In genomic region chr17:67290662-67291240, GRCm38 (mm10) we compare ENCODE assay signal across 10 mouse cellular contexts.
DNase-seq lines count a peak whose midpoint lies in the region; ATAC-seq lines count a peak whose summit lies in the region.
"Had no signal": no experiment of that assay in that cellular context is flagged by ENCODE, and none has a peak within 500 bp of the region (broad histone marks: within the 10 kb centered on the region; RNA-seq: fewer than 3 reads in every experiment).

No protein-coding gene starts in this region.

- DNase-seq in heart, adult 9 months (ENCODE audit: low spot score in 2 of 2), result no peak
- DNase-seq in embryo, embryonic 10 days (ENCODE audit: low spot score), result peak; percentile 38
- DNase-seq in hindbrain, embryonic 11.5 days (ENCODE audit: low spot score), result peak; percentile 16
- peak; percentile 76 for DNase-seq in midbrain, embryonic 14.5 days
- no peak for DNase-seq in adrenal gland, postnatal 25 days
- DNase-seq in right cerebral cortex, postnatal 25 days, result no peak
- no peak for DNase-seq in ovary, postnatal 14 days (ENCODE audit: low spot score)

- H3K4me1 ChIP-seq in heart, embryonic 14.5 days (ENCODE audit: control insufficient read depth in 2 of 2, insufficient read depth in 2 of 2, low read length in 2 of 2), result peaks cover 4 to 5% of the 10 kb centered on the region in 2 experiments; a peak in 2 of 4 replicates
- no peaks in the 10 kb centered on the region for H3K4me1 ChIP-seq in hindbrain, embryonic 11.5 days (replicated peaks; ENCODE audit: control insufficient read depth, insufficient read depth, low read length)
- peaks cover 3% of the 10 kb centered on the region; the same call in 1 of the 2 replicates for H3K4me1 ChIP-seq in midbrain, embryonic 14.5 days (ENCODE audit: control insufficient read depth, insufficient read depth, low read length)

- no peak overlapping the region for H3K27ac ChIP-seq in heart, embryonic 14.5 days (replicated peaks in 1 of 2; ENCODE audit: control insufficient read depth in 1 of 2, insufficient read depth in 1 of 2, low read depth in 2 of 2, low read length in 2 of 2)
- H3K27ac ChIP-seq in hindbrain, embryonic 11.5 days (ENCODE audit: low read depth, low read length), result no peak overlapping the region; the same call in 1 of the 2 replicates
- H3K27ac ChIP-seq in midbrain, embryonic 14.5 days (replicated peaks; ENCODE audit: low read depth, low read length), result peak overlapping the region; percentile 42

- H3K4me2 ChIP-seq in heart, embryonic 14.5 days (ENCODE audit: low read length), result peak overlapping the region; percentile 51
- H3K4me2 ChIP-seq in hindbrain, embryonic 11.5 days (replicated peaks; ENCODE audit: low read depth, low read length), result peak overlapping the region; percentile 11
- peak overlapping the region; percentile 47 for H3K4me2 ChIP-seq in midbrain, embryonic 14.5 days (ENCODE audit: low read length)

- no peak overlapping the region for H3K9ac ChIP-seq in heart, embryonic 14.5 days (ENCODE audit: low read length)
- H3K9ac ChIP-seq in hindbrain, embryonic 11.5 days (ENCODE audit: low read depth, low read length), result no peak overlapping the region
- H3K9ac ChIP-seq in midbrain, embryonic 14.5 days (replicated peaks; ENCODE audit: low read length), result no peak overlapping the region

- H3K9me3 ChIP-seq in heart, embryonic 14.5 days (ENCODE audit: control insufficient read depth, low read length), result no peaks in the 10 kb centered on the region
- no peaks in the 10 kb centered on the region for H3K9me3 ChIP-seq in hindbrain, embryonic 11.5 days (ENCODE audit: control insufficient read depth, low read length)
- H3K9me3 ChIP-seq in midbrain, embryonic 14.5 days (ENCODE audit: control insufficient read depth, low read length), result no peaks in the 10 kb centered on the region

- no peak for ATAC-seq in heart, embryonic 14.5 days (ENCODE audit: insufficient number of reproducible peaks, insufficient read depth, low FRiP score, low read depth)
- ATAC-seq in hindbrain, embryonic 11.5 days (ENCODE audit: low FRiP score), result peak; percentile 40; the same call in 1 of the 2 replicates
- peak; percentile 76; the same call in 1 of the 2 replicates for ATAC-seq in midbrain, embryonic 14.5 days (ENCODE audit: low FRiP score, low TSS enrichment)
- ATAC-seq: CD4-positive, CD25-positive, alpha-beta regulatory T cell, adult 4 months had no signal

- peaks cover 3% of the 10 kb centered on the region; the same call in 1 of the 2 replicates for H3K27me3 ChIP-seq in heart, embryonic 14.5 days (ENCODE audit: control insufficient read depth, insufficient read depth, low read length)
- no peaks in the 10 kb centered on the region for H3K27me3 ChIP-seq in hindbrain, embryonic 11.5 days (ENCODE audit: control insufficient read depth, insufficient read depth, low read length)
- no peaks in the 10 kb centered on the region for H3K27me3 ChIP-seq in midbrain, embryonic 14.5 days (ENCODE audit: control insufficient read depth, insufficient read depth, low read length)

- H3K36me3 ChIP-seq in heart, embryonic 14.5 days (ENCODE audit: control insufficient read depth, insufficient read depth, low read length), result no peaks in the 10 kb centered on the region
- no peaks in the 10 kb centered on the region for H3K36me3 ChIP-seq in hindbrain, embryonic 11.5 days (ENCODE audit: control insufficient read depth, insufficient read depth, low read length)
- no peaks in the 10 kb centered on the region for H3K36me3 ChIP-seq in midbrain, embryonic 14.5 days (ENCODE audit: control insufficient read depth, insufficient read depth, low read length)

- 46% methylated on average over 16 of the region's 16 CpGs for WGBS in heart, embryonic 14.5 days
- 43% methylated on average over 16 of the region's 16 CpGs for WGBS in hindbrain, embryonic 11.5 days
- 8% methylated on average over 16 of the region's 16 CpGs for WGBS in midbrain, embryonic 14.5 days

- no peak overlapping the region for H3K4me3 ChIP-seq in heart, embryonic 14.5 days (ENCODE audit: control insufficient read depth in 1 of 2, insufficient read depth in 1 of 2, low read depth in 1 of 2, low read length in 2 of 2)
- no peak overlapping the region for H3K4me3 ChIP-seq in hindbrain, embryonic 11.5 days (ENCODE audit: low read depth, low read length)
- no peak overlapping the region for H3K4me3 ChIP-seq in midbrain, embryonic 14.5 days (replicated peaks; ENCODE audit: low read depth, low read length)
- H3K4me3 ChIP-seq: myocyte had no signal

Comparison
In these comparisons a context has a peak if more than half of its experiments do, and no peak if none do; other contexts are left out.
1. DNase-seq: peak in embryo, embryonic 10 days (single experiment), hindbrain, embryonic 11.5 days (single experiment) and midbrain, embryonic 14.5 days (single experiment); none in heart, adult 9 months (0 of 2), adrenal gland, postnatal 25 days (single experiment), right cerebral cortex, postnatal 25 days (single experiment) and ovary, postnatal 14 days (single experiment).
2. Peak in every context shown above with its lines, with median percentiles within 50 percentile points of each other: H3K4me2 ChIP-seq.